Mouse (Mus musculus) neutrophil, adult 65 days (primary cell): ENCODE data around the gene Echdc3. TPM values are rescaled to one million over a fixed set of nuclear protein-coding genes. Genes with fewer than 3 reads are reported as not detected.

ENCODE experiments used
- total RNA-seq: library from RNA; stranded (reverse); gene quantifications from 2 replicates; pipeline ENCODE4 v1.2.4, GENCODE M21; 2023

The Echdc3 gene
- total RNA-seq: 0.60 TPM in 1 of 2 replicates, not detected in the other

GRCm38 (mm10) chr2:6212724-6213511 is at the start of gene Echdc3:
Gene Echdc3 (minus strand): TSS chr2:6213033.

Other genes with a start within 250 kb of the Echdc3 start
- 0.18 TPM in 1 of 2 replicates, not detected in the other for gene Proser2, start 82.8 kb downstream of the Echdc3 start, total RNA-seq
- gene Usp6nl, start 109.6 kb upstream of the Echdc3 start, total RNA-seq: 5.3 and 7.6 TPM in 2 replicates